Mouse (Mus musculus) right cerebral cortex, adult 18-20 months (tissue): ENCODE measurements at regions not wholly inside any gene's neighbourhood (a gene's known extent, or its start where the extent isn't known, plus 50 kb on each side); places are given as distances from the start of the nearest gene placed in this dataset.
"Not testable (repeated sequence)": the region's sequence is repeated elsewhere in the genome, so short reads cannot be mapped to it uniquely, and the experiment has no call there.

Experiments used
- DNase-seq: peaks from one replicate; pipeline ENCODE4 v3.0.0; 2022; ENCODE audit warnings: mixed read lengths

DNA sequence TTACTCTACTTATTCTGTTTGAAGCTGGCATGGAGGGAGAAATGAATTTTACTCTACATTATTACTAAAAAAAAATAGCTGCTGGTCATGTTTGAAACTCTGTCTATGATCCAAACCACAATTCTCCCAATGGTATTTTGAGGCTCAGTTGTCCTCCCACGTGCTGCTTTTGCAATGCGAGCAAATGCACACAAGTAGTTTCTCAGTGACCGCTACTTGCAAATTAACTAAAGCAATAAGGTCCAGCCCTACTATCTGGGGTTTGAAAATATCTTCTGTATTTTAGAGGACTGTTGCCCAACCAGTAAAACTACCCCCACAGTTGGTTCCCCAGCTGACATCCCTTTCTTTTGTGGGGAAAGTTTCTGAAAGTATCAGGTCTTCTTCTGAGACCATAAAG, 276.0 kb downstream of the Cetn3 start:
- no peak for DNase-seq

DNA sequence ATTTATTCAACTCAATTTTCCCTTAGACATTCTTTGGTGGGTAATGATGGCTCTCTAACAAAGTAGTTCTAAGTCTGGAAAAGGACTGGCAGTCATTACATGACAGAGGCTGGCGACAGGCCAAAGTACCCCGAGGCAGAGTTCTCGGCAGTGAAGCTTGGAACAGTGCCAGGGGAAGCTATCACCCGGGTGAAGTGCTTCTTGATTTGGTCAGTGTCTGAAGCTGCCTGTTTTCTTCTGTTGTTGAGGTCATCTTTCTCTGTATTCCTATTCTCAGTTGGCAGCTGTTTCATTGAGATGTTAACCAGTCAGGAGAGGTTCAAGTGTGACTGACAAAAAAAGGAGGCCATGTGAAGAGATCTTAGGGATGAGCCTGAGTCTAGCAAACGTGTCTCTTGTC, 276.6 kb downstream of the Cetn3 start:
- no peak for DNase-seq

GRCm38 (mm10) chr13:82063880-82064279, 281.0 kb downstream of the Cetn3 start:
- DNase-seq: not testable (repeated sequence)

- DNase-seq: no peak
These were observed 283.3 kb downstream of the Cetn3 start for GRCm38 (mm10) chr13:82066174-82066573.

DNA sequence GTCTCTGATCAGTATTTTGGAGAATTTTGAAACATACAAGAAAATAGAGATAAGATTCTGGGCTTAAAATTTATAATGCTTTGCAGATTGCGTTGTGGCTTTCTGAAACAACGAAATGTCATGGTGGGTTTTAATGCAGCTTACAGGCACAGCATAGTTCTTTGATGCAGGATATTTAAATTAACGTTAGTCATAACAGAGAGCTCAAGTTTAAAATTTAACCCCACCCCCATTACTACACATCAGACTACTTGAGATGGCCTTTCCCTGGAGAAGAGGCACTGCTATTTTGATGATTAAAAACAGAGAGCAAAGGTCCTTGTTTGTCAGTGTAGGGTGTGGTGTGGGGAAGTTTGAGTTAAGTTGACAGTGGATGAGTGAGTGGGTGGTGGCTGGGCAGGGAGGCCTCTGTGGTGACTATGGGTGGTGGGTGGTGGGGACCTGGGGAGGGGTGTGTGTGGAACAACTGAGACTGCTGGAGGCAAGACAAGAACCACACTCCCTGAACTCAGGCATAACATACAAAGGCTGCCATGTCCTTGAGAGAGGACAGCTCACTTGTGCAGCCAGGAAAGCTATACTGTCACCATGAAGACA, 283.9 kb downstream of the Cetn3 start:
- no peak for DNase-seq

GRCm38 (mm10) chr13:82072449-82072848, 289.6 kb downstream of the Cetn3 start:
- DNase-seq: no peak

DNA sequence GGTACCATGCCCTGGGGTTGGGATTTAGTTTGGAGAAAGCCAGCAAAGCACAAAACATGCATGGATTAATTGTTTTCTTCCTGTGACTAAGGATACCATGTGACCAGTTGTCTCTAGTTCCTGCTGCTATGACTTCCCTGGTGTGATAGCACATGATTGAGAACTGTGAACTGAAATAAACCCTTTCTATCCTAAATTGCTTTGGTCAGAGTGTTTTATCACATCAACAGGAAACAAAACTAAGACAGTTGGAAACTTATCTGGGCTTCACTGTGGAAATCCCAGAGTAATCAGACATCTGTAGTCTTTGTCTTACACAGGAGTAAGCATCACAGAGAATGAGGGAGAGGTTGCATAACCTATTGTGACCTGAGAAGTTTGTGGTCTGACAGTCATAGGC, 290.5 kb downstream of the Cetn3 start:
- DNase-seq: no peak

- DNase-seq: peak; percentile 1
These were observed 298.5 kb downstream of the Cetn3 start for GRCm38 (mm10) chr13:82081375-82081774.

DNA sequence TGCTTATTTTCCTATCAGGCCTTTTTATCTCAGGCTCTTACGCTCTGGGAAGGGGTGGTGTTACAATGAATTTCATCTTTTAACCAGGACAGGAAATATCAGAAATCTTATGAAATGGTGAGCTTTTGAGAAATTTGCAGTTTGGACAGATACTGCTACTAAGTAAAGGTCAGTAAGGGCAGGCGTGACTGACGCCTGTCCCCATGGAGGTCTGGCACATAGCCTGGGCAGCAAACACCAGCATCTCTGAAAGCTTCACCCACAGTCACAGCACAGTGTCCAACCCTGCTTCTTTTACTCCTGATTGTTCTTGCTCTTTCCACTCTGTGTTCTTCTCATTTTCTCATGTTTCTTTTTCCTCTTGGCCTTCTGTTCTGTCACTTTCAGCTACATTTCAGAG, 304.8 kb downstream of the Cetn3 start:
- DNase-seq: no peak

DNA sequence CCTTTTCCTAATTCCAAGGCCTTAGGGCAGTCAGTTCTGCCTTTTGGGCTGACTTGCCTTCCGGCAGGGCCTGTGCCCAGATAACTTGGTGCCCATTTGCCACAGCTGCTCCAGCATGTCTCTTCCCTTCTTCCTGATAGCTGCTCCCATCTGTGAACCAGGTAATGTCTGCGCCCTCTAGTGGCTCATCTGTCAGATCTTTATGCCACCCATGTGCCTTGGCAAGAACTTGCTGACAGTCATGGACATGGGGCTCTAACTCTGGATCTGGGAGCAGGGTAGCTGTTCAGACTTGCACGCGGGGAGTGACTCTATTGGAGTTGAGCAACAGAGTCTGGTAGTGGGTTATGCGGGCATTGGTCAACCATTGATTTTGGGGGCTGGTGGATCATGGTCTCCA, 309.3 kb downstream of the Cetn3 start:
- peak; percentile 6 for DNase-seq

DNA sequence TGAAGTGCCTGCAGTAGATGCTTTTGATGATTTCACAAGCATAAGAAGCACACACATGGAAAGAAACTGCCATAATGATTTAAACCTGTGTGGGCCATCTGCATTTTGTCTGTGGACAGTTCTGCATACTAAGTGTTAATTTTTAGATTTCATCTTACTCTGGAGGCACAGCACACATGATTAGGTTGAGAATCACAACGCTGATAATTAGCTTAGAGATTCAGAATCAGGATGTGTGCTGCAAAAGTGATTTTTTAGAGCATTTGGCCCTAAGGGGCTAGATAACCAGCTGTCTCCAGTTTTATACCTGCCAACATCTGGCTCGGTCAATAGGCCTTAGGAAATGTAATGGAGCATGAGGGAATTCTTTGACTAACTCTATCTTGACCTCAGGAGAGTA, 323.2 kb downstream of the Cetn3 start:
- no peak for DNase-seq

GRCm38 (mm10) chr13:82129777-82130735, 347.2 kb downstream of the Cetn3 start:
- DNase-seq: peak; percentile 29
